Mouse (Mus musculus) CH12.LX (cell line): ENCODE measurements around the gene Scrn2. TPM values are rescaled to one million over a fixed set of nuclear protein-coding genes. Genes with fewer than 3 reads are reported as not detected.

ENCODE experiments used
- DNase-seq: peaks from one replicate; pipeline ENCODE4 v3.0.0-alpha.2; 2013; ENCODE audit errors: extremely low read depth
- H3K27ac ChIP-seq: 2 replicates; pipeline ENCODE4 v1.5.1; 2012; ENCODE audit warnings: low read depth, mild to moderate bottlenecking, control low read depth, moderate library complexity; ENCODE audit not compliant: insufficient read depth
- H3K27me3 ChIP-seq: replicated peaks from 2 replicates; pipeline ENCODE3; 2012; ENCODE audit warnings: inconsistent platforms
- H3K36me3 ChIP-seq, 2 experiments: replicated peaks in 1 of 2; 2 replicates each; pipeline versions ENCODE3 to v1.6.1; 2012; ENCODE audit warnings: inconsistent platforms in 1 of 2, low read length in 1 of 2, mild to moderate bottlenecking in 1 of 2, mixed read lengths in 1 of 2, moderate library complexity in 1 of 2; ENCODE audit not compliant: control insufficient read depth in 1 of 2, insufficient read depth in 1 of 2
- H3K4me1 ChIP-seq, 2 experiments: 2 replicates each; pipeline ENCODE4 v1.6.1; 2012; ENCODE audit warnings: inconsistent platforms in 1 of 2, moderate library complexity in 1 of 2; ENCODE audit not compliant: insufficient read depth in 2 of 2, control insufficient read depth in 1 of 2
- H3K4me2 ChIP-seq: 2 replicates; pipeline ENCODE4 v1.6.1; 2012; ENCODE audit warnings: low read depth, mild to moderate bottlenecking, control low read depth; ENCODE audit not compliant: poor library complexity, insufficient read depth, severe bottlenecking
- H3K4me3 ChIP-seq, 3 experiments: fragments of 150-350 bp in 1 of 3; sonication (generic) in 1 of 3; replicated peaks in 1 of 3; 2 replicates each; pipeline versions ENCODE3 to v1.5.1; 2011 to 2012; ENCODE audit warnings: low read depth in 2 of 3, low read length in 2 of 3, mild to moderate bottlenecking in 2 of 3, moderate library complexity in 2 of 3, control low read depth in 1 of 3, improper control_type of control experiment in 1 of 3, inconsistent platforms in 1 of 3, mixed read lengths in 1 of 3; ENCODE audit not compliant: poor library complexity in 1 of 3
- H3K79me2 ChIP-seq: replicated peaks from 2 replicates; pipeline ENCODE4 v1.6.1; 2012; ENCODE audit warnings: mild to moderate bottlenecking, moderate library complexity; ENCODE audit not compliant: control insufficient read depth, poor library complexity, insufficient read depth, severe bottlenecking; ENCODE audit errors: extremely low read depth
- H3K9ac ChIP-seq: 2 replicates; pipeline ENCODE4 v1.6.1; 2012; ENCODE audit warnings: low read depth, mild to moderate bottlenecking, control low read depth, moderate library complexity; ENCODE audit not compliant: insufficient read depth
- H3K9me3 ChIP-seq: replicated peaks from 2 replicates; pipeline ENCODE3; 2012; ENCODE audit warnings: low read length, inconsistent platforms, mixed read lengths
- CTCF ChIP-seq, 2 experiments: IDR thresholded peaks in 1 of 2; conservative IDR thresholded peaks in 1 of 2; 2 replicates each; pipeline ENCODE4 v1.5.1; 2011 to 2012; ENCODE audit warnings: low read depth in 2 of 2, low read length in 2 of 2, improper control_type of control experiment in 1 of 2, inconsistent platforms in 1 of 2, mild to moderate bottlenecking in 1 of 2, moderate library complexity in 1 of 2
- E2F4 ChIP-seq: IDR thresholded peaks from 2 replicates; pipeline ENCODE4 v1.6.1; 2011; ENCODE audit warnings: low read depth, low read length, improper control_type of control experiment; ENCODE audit not compliant: insufficient replicate concordance
- EP300 ChIP-seq: IDR thresholded peaks from 2 replicates; pipeline ENCODE4 v1.6.1; 2011; ENCODE audit warnings: low read length, improper control_type of control experiment
- ETS1 ChIP-seq: conservative IDR thresholded peaks from 2 replicates; pipeline ENCODE4 v1.6.1; 2012; ENCODE audit warnings: low read depth, mild to moderate bottlenecking, inconsistent platforms, low read length, improper control_type of control experiment, moderate library complexity
- IRF4 ChIP-seq: IDR thresholded peaks from 2 replicates; pipeline ENCODE4 v1.6.1; 2014; ENCODE audit warnings: low read depth, mild to moderate bottlenecking, inconsistent platforms, low read length, improper control_type of control experiment
- JUN ChIP-seq: IDR thresholded peaks from 2 replicates; pipeline ENCODE4 v1.6.1; 2011; ENCODE audit warnings: low read depth, mild to moderate bottlenecking, low read length, improper control_type of control experiment, moderate library complexity; ENCODE audit not compliant: insufficient read depth
- JUND ChIP-seq: conservative IDR thresholded peaks from 2 replicates; pipeline ENCODE4 v1.6.1; 2011; ENCODE audit warnings: low read depth, low read length, improper control_type of control experiment
- MAFK ChIP-seq: IDR thresholded peaks from 2 replicates; pipeline ENCODE4 v1.6.1; 2011; ENCODE audit warnings: low read length, improper control_type of control experiment; ENCODE audit not compliant: insufficient replicate concordance
- MYC ChIP-seq: IDR thresholded peaks from 2 replicates; pipeline ENCODE4 v1.6.1; 2011; ENCODE audit warnings: low read depth, mild to moderate bottlenecking, improper control_type of control experiment, low read length
- NELFE ChIP-seq: IDR thresholded peaks from 2 replicates; pipeline ENCODE4 v1.6.1; 2011; ENCODE audit warnings: low read depth, low read length, improper control_type of control experiment
- NRF1 ChIP-seq: IDR thresholded peaks from 2 replicates; pipeline ENCODE4 v1.6.1; 2014; ENCODE audit warnings: low read depth, mild to moderate bottlenecking, inconsistent platforms, low read length, improper control_type of control experiment, moderate library complexity
- PAX5 ChIP-seq: IDR thresholded peaks from 2 replicates; pipeline ENCODE4 v1.6.1; 2012; ENCODE audit warnings: low read length, inconsistent platforms, mixed read lengths
- POLR2A ChIP-seq: IDR thresholded peaks from 2 replicates; pipeline ENCODE4 v1.6.1; 2011; ENCODE audit warnings: low read depth, mild to moderate bottlenecking, improper control_type of control experiment, low read length
- SIN3A ChIP-seq: IDR thresholded peaks from 2 replicates; pipeline ENCODE4 v1.6.1; 2012; ENCODE audit warnings: low read length, improper control_type of control experiment, inconsistent platforms
- TCF12 ChIP-seq: IDR thresholded peaks from 2 replicates; pipeline ENCODE4 v1.6.1; 2014; ENCODE audit warnings: low read depth, mild to moderate bottlenecking, inconsistent platforms, low read length, improper control_type of control experiment
- UBTF ChIP-seq: IDR thresholded peaks from 2 replicates; pipeline ENCODE4 v1.6.1; 2012; ENCODE audit warnings: low read depth, mild to moderate bottlenecking, inconsistent platforms, low read length, improper control_type of control experiment, moderate library complexity
- USF1 ChIP-seq: IDR thresholded peaks from 2 replicates; pipeline ENCODE4 v1.6.1; 2014; ENCODE audit warnings: low read depth, mild to moderate bottlenecking, inconsistent platforms, low read length, improper control_type of control experiment
- ZC3H11A ChIP-seq: IDR thresholded peaks from 2 replicates; pipeline ENCODE4 v1.6.1; 2012; ENCODE audit warnings: low read depth, mild to moderate bottlenecking, inconsistent platforms, low read length, improper control_type of control experiment
- ZKSCAN1 ChIP-seq: IDR thresholded peaks from 2 replicates; pipeline ENCODE4 v1.6.1; 2012; ENCODE audit warnings: low read depth, inconsistent platforms, low read length, improper control_type of control experiment, borderline replicate concordance
- ZMIZ1 ChIP-seq: IDR thresholded peaks from 2 replicates; pipeline ENCODE4 v1.6.1; 2012; ENCODE audit warnings: low read depth, mild to moderate bottlenecking, inconsistent platforms, low read length, improper control_type of control experiment
- ZNF384 ChIP-seq: IDR thresholded peaks from 2 replicates; pipeline ENCODE4 v1.6.1; 2012; ENCODE audit warnings: low read depth, low read length, improper control_type of control experiment, inconsistent platforms
- dilution Hi-C: fragments of 300-500 bp; cut with MboI; formaldehyde crosslinking; loops from 2 replicates; pipeline ENCODE4 v1.14.3; 2020; ENCODE audit warnings: low sequenced_read_pairs; ENCODE audit not compliant: extremely low pct_unique_long_range_greater_than_20kb, extremely low pct_ligation_motif_present
- in situ Hi-C: fragments of 300-500 bp; cut with MboI; formaldehyde crosslinking; loops from 3 replicates; pipeline ENCODE4 v1.14.3; 2019; ENCODE audit warnings: low sequenced_read_pairs, low pct_ligation_motif_present, low pct_unique_long_range_greater_than_20kb, mixed read lengths
- polyA plus RNA-seq: library from polyadenylated mRNA; unstranded; fragments of >175 nt; gene quantifications from 2 replicates; pipeline ENCODE4 v1.2.1, GENCODE M21; 2012; ENCODE audit warnings: low read depth; ENCODE audit not compliant: insufficient read length
- total RNA-seq, 2 experiments: library from RNA; depleted of rRNA; stranded (reverse); fragments of 300-350 nt in 1 of 2; fragments of >200 nt in 1 of 2; gene quantifications; 2 replicates each; pipeline ENCODE4 v1.2.3; 2012 to 2014

The Scrn2 gene
- total and polyA plus RNA-seq, 3 experiments: 34.5 to 55.8 (median 35.2) TPM

DNA sequence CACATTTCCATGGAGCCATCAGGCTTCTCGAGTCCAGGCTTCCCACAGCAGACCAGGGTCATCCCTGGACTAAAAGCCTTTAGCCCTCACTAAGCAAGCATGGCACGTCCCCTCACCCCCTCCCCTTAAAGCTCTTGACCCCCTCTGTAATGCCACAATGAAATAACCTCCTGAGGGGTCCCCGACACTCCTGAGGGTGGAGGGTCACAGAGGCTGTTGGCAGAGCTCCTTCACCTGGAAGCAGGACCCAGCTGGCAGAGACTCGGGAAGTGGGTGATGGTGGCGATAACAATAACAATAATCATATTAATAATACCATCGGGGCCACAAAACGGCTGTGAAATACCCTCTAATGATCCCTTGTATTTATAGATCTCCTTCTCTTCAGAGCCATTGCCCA lies 46.9 kb upstream of the Scrn2 start, which contains the start of gene Sp2:
TSS of gene Sp2 (minus strand) at position 101 of the 400 bp plus-strand sequence.
- H3K27me3 ChIP-seq: no peaks in the 10 kb centered on the region
- H3K79me2 ChIP-seq: no peaks in the 10 kb centered on the region
- no peaks in the 10 kb centered on the region for H3K9me3 ChIP-seq
- in situ Hi-C loops (no loop called here), dilution Hi-C loops (no loop called here)
- H3K4me3 ChIP-seq: peak within 1 kb of the TSS; percentile 5 to 21 (median 7)
- H3K27ac ChIP-seq: no peak within 1 kb of the TSS
- H3K9ac ChIP-seq: peak within 1 kb of the TSS; percentile 2; the same call in 1 of the 2 replicates
- peaks cover 39 to 77% of the 10 kb centered on the region in 2 experiments for H3K4me1 ChIP-seq
- H3K4me2 ChIP-seq: peak within 1 kb of the TSS; percentile 22; the same call in 1 of the 2 replicates
- TF ChIP-seq ZKSCAN1: no peak
- TF ChIP-seq E2F4: no peak
- TF ChIP-seq JUN: no peak
- TF ChIP-seq NELFE: 0 out of 2 replicates have a peak, but pooled peaks have one; percentile 18
- TF ChIP-seq EP300: 0 out of 2 replicates have a peak, but pooled peaks have one; percentile 4
- no peak for TF ChIP-seq ZNF384
- H3K36me3 ChIP-seq: peaks cover 0 to 2% of the 10 kb centered on the region in 2 experiments
- no peak for DNase-seq

DNA sequence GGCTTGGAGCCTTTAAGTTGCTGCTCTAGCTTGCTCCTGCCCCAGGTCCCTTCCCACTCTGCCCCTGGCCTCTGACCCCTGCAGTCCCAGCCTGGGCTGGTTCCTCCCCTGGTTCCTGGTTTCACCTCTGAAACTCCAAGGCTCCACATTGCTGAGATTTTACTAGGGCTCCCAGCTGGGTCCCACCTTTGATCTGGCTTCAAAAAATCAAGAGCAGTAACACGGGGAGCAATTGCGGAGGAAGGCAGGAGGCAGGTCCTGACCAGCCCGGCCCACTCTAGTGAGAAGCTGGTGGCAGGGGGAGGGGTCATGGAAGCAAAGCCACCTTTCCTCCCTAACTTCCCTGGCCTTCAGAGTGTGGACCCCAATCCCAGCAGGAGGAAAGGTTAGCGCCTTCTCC lies 44.8 kb upstream of the Scrn2 start:
- DNase-seq: no peak
- dilution Hi-C loops (no loop called here), in situ Hi-C loops (loop anchor here (5.0 kb wide), 1 partner anchor 37 kb away; no protein-coding TSS in a partner anchor)
- Histone ChIP-seq H3K36me3 (peaks cover 0 to 2% of the 10 kb centered on the region in 2 experiments), H3K4me2 (no peak overlapping the region), H3K27ac (peak overlapping the region; percentile 29; the same call in 1 of the 2 replicates), H3K4me1 (peaks cover 44 to 84% of the 10 kb centered on the region in 2 experiments), H3K9me3 (no peaks in the 10 kb centered on the region), H3K4me3 (no peak overlapping the region), H3K9ac (no peak overlapping the region), H3K27me3 (no peaks in the 10 kb centered on the region), H3K79me2 (no peaks in the 10 kb centered on the region)
- TF ChIP-seq IRF4 (no peak), JUND (no peak), TCF12 (no peak), MAFK (no peak), UBTF (no peak), ZC3H11A (no peak), NRF1 (no peak), ETS1 (no peak), JUN (no peak), ZMIZ1 (no peak), MYC (no peak), ZNF384 (no peak), USF1 (no peak), POLR2A (no peak), CTCF (conservative IDR thresholded peaks at IDR 0.05 in 1 of 2, IDR thresholded peaks at IDR 0.05 in 1 of 2; ENCODE audit: low read depth in 2 of 2, low read length in 2 of 2) (no peak), SIN3A (no peak; the same call in 1 of the 2 replicates), PAX5 (no peak), NELFE (no peak)
